ENCODE assay signal across 8 mouse cellular contexts in the genomic region with DNA sequence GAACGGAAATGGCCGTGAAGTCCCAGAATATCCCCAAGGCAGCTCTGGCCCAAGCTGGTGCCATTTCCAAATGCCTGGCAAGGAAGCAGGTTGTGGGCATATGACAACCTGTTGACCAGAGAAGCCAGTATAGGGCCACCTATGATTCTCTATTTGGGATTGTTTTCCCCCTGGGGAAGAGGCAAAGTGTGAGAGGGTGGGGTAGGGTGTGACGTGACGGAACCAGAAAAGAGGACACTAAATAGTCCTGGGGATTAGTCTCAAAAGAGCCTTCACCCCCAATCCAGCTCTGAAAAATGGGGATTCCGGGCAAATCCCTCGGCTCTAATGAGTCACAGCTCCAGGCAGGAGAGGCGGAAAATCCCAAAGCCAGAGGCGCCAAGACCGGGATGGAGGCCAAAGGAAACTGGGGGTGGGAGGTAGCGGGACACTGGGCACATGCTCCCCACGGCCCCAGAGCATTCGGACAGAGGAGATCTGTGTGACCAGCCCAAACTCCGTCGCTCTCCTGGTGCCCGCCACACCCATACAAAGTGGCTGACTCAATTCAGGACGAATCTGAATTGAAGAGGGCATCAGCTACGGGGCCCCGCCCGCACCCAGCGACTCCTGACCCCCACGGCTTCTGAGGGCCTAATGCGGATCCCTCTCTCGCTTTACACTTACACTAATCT. TPM values are rescaled to one million over a fixed set of nuclear protein-coding genes. Genes with fewer than 3 reads are reported as not detected.
DNase-seq lines count a peak whose midpoint lies in the region; ATAC-seq and TF ChIP-seq lines count a peak whose summit lies in the region.

No protein-coding gene starts in this region.

- DNase-seq in spleen, adult 2 months (ENCODE audit: low read depth in 1 of 2, low spot score in 2 of 2), result no peak
- DNase-seq in spleen, postnatal 4 days (ENCODE audit: low spot score in 2 of 2), result no peak
- DNase-seq in forebrain, postnatal 0 days, result peak; percentile 46
- no peak for DNase-seq in spleen, adult 18-20 months
- no peak for DNase-seq in spleen, postnatal 10 days (ENCODE audit: low spot score in 2 of 2)

- H3K9ac ChIP-seq in forebrain, postnatal 0 days, result no peak overlapping the region
- H3K9ac ChIP-seq in hindbrain, embryonic 13.5 days, result 0 out of 2 replicates have a peak overlapping the region, but pooled peaks have one; percentile 19
- no peak overlapping the region for H3K9ac ChIP-seq in liver, embryonic 12.5 days
- no peak overlapping the region for H3K9ac ChIP-seq in neural tube, embryonic 14.5 days (replicated peaks; ENCODE audit: low read depth, low read length)

- no peak for TF ChIP-seq POLR2A in spleen, adult 2 months (IDR thresholded peaks at IDR 0.05; ENCODE audit: low read depth, low read length)

- H3K4me1 ChIP-seq in spleen, adult 2 months (ENCODE audit: control insufficient read depth, insufficient read depth, insufficient read length), result peaks cover 10% of the 10 kb centered on the region
- no peaks in the 10 kb centered on the region for H3K4me1 ChIP-seq in forebrain, postnatal 0 days (ENCODE audit: insufficient read depth)
- H3K4me1 ChIP-seq in hindbrain, embryonic 13.5 days (replicated peaks), result peaks cover 57% of the 10 kb centered on the region
- peaks cover 69% of the 10 kb centered on the region for H3K4me1 ChIP-seq in liver, embryonic 12.5 days
- peaks cover 7% of the 10 kb centered on the region for H3K4me1 ChIP-seq in neural tube, embryonic 14.5 days (ENCODE audit: control insufficient read depth, insufficient read depth, low read length)

- ATAC-seq in forebrain, postnatal 0 days, result peak; percentile 28; the same call in 1 of the 2 replicates
- no peak for ATAC-seq in hindbrain, embryonic 13.5 days (ENCODE audit: low FRiP score)
- no peak for ATAC-seq in liver, embryonic 12.5 days
- ATAC-seq in neural tube, embryonic 14.5 days (ENCODE audit: low read depth), result no peak

- peak overlapping the region; percentile 55; the same call in 1 of the 2 replicates for H3K4me3 ChIP-seq in spleen, adult 2 months (ENCODE audit: extremely low read depth, insufficient read depth, insufficient read length)
- peak overlapping the region; percentile 32 for H3K4me3 ChIP-seq in forebrain, postnatal 0 days (ENCODE audit: low read depth, low read length)
- peak overlapping the region; percentile 40; the same call in 1 of the 2 replicates for H3K4me3 ChIP-seq in hindbrain, embryonic 13.5 days
- H3K4me3 ChIP-seq in liver, embryonic 12.5 days, result peak overlapping the region; percentile 47
- no peak overlapping the region for H3K4me3 ChIP-seq in neural tube, embryonic 14.5 days (ENCODE audit: low read depth, low read length)

- H3K4me2 ChIP-seq in forebrain, postnatal 0 days (ENCODE audit: low read depth), result peak overlapping the region; percentile 56
- peak overlapping the region; percentile 57 for H3K4me2 ChIP-seq in hindbrain, embryonic 13.5 days
- H3K4me2 ChIP-seq in liver, embryonic 12.5 days, result peak overlapping the region; percentile 68
- peak overlapping the region; percentile 45; the same call in 1 of the 2 replicates for H3K4me2 ChIP-seq in neural tube, embryonic 14.5 days (ENCODE audit: low read depth, low read length)

- H3K36me3 ChIP-seq in spleen, adult 2 months (ENCODE audit: control insufficient read depth, insufficient read depth, low read length), result no peaks in the 10 kb centered on the region
- no peaks in the 10 kb centered on the region for H3K36me3 ChIP-seq in forebrain, postnatal 0 days (ENCODE audit: insufficient read depth)
- no peaks in the 10 kb centered on the region for H3K36me3 ChIP-seq in hindbrain, embryonic 13.5 days
- no peaks in the 10 kb centered on the region for H3K36me3 ChIP-seq in liver, embryonic 12.5 days
- no peaks in the 10 kb centered on the region for H3K36me3 ChIP-seq in neural tube, embryonic 14.5 days (ENCODE audit: control insufficient read depth, insufficient read depth, low read length)

- peak overlapping the region; percentile 10; the same call in 1 of the 2 replicates for H3K27ac ChIP-seq in spleen, adult 2 months (ENCODE audit: insufficient read depth, low read length)
- H3K27ac ChIP-seq in forebrain, postnatal 0 days (ENCODE audit: low read depth, low read length), result no peak overlapping the region
- H3K27ac ChIP-seq in hindbrain, embryonic 13.5 days, result no peak overlapping the region
- H3K27ac ChIP-seq in liver, embryonic 12.5 days, result no peak overlapping the region
- no peak overlapping the region for H3K27ac ChIP-seq in neural tube, embryonic 14.5 days (ENCODE audit: low read depth, low read length)

- H3K27me3 ChIP-seq in spleen, adult 2 months (ENCODE audit: control insufficient read depth, insufficient read depth, low read length), result peaks cover 9% of the 10 kb centered on the region
- peaks cover 42% of the 10 kb centered on the region for H3K27me3 ChIP-seq in forebrain, postnatal 0 days (ENCODE audit: insufficient read depth, low read length)
- H3K27me3 ChIP-seq in hindbrain, embryonic 13.5 days, result peaks cover 70% of the 10 kb centered on the region
- peaks cover 68% of the 10 kb centered on the region for H3K27me3 ChIP-seq in liver, embryonic 12.5 days (replicated peaks)
- H3K27me3 ChIP-seq in neural tube, embryonic 14.5 days (ENCODE audit: control insufficient read depth, insufficient read depth, low read length), result peaks cover 43% of the 10 kb centered on the region

- no peak for TF ChIP-seq CTCF in spleen, adult 2 months (IDR thresholded peaks at IDR 0.05; ENCODE audit: extremely low read depth, insufficient read depth, insufficient read length, insufficient replicate concordance)
- no peak for TF ChIP-seq CTCF in forebrain, postnatal 0 days (IDR thresholded peaks at IDR 0.05; ENCODE audit: low read depth)

- 52% methylated on average over 23 of the region's 23 CpGs for WGBS in spleen, adult 2 months
- 4% methylated on average over 23 of the region's 23 CpGs for WGBS in forebrain, postnatal 0 days
- WGBS in hindbrain, embryonic 13.5 days, result 5% methylated on average over 23 of the region's 23 CpGs
- 20% methylated on average over 23 of the region's 23 CpGs for WGBS in liver, embryonic 12.5 days (ENCODE audit: insufficient replicate concordance)
- WGBS in neural tube, embryonic 14.5 days, result 4% methylated on average over 23 of the region's 23 CpGs

- no peaks in the 10 kb centered on the region for H3K9me3 ChIP-seq in forebrain, postnatal 0 days (ENCODE audit: low read length)
- H3K9me3 ChIP-seq in hindbrain, embryonic 13.5 days, result no peaks in the 10 kb centered on the region
- H3K9me3 ChIP-seq in liver, embryonic 12.5 days (replicated peaks), result no peaks in the 10 kb centered on the region
- H3K9me3 ChIP-seq in neural tube, embryonic 14.5 days (ENCODE audit: control insufficient read depth, low read length), result no peaks in the 10 kb centered on the region

RNA-seq across cellular contexts. Expression of gene Trim47, which starts 18.4 kb away (rescaled TPM):
- 19.4 and 26.1 TPM in 2 replicates for polyA plus RNA-seq in spleen, adult 2 months (2012; rRNA removed)
- total RNA-seq in forebrain, postnatal 0 days (2014; rRNA removed), result 10.5 and 13.0 TPM in 2 replicates
- polyA plus RNA-seq in forebrain, postnatal 0 days (2015; fragmentation: Nextera tagmentation; extraction: Ambion mirVana), result 6.6 and 7.8 TPM in 2 replicates
- polyA plus RNA-seq in hindbrain, embryonic 13.5 days (2015; fragmentation: Nextera tagmentation; extraction: Ambion mirVana), result 3.9 and 4.5 TPM in 2 replicates
- polyA plus RNA-seq in liver, embryonic 12.5 days (2016; fragmentation: Nextera tagmentation; extraction: Ambion mirVana), result 6.2 TPM in 2 replicates
- polyA plus RNA-seq in neural tube, embryonic 14.5 days (2014; fragmentation: Nextera tagmentation; extraction: Ambion mirVana), result 3.5 and 4.0 TPM in 2 replicates

RNA-seq across cellular contexts. Expression of gene Wbp2, which starts 21.8 kb away (rescaled TPM):
- polyA plus RNA-seq in spleen, adult 2 months (2012; rRNA removed), result 135 and 162 TPM in 2 replicates
- total RNA-seq in forebrain, postnatal 0 days (2014; rRNA removed), result 94.7 and 130 TPM in 2 replicates
- polyA plus RNA-seq in forebrain, postnatal 0 days (2015; fragmentation: Nextera tagmentation; extraction: Ambion mirVana), result 281 and 287 TPM in 2 replicates
- polyA plus RNA-seq in hindbrain, embryonic 13.5 days (2015; fragmentation: Nextera tagmentation; extraction: Ambion mirVana), result 129 and 133 TPM in 2 replicates
- 76.4 and 77.8 TPM in 2 replicates for polyA plus RNA-seq in liver, embryonic 12.5 days (2016; fragmentation: Nextera tagmentation; extraction: Ambion mirVana)
- 161 and 177 TPM in 2 replicates for polyA plus RNA-seq in neural tube, embryonic 14.5 days (2014; fragmentation: Nextera tagmentation; extraction: Ambion mirVana)

RNA-seq across cellular contexts. Expression of gene Trim65, which starts 22.3 kb away (rescaled TPM):
- 23.7 and 26.0 TPM in 2 replicates for polyA plus RNA-seq in spleen, adult 2 months (2012; rRNA removed)
- 4.2 and 5.0 TPM in 2 replicates for total RNA-seq in forebrain, postnatal 0 days (2014; rRNA removed)
- polyA plus RNA-seq in forebrain, postnatal 0 days (2015; fragmentation: Nextera tagmentation; extraction: Ambion mirVana), result 1.2 and 1.9 TPM in 2 replicates
- polyA plus RNA-seq in hindbrain, embryonic 13.5 days (2015; fragmentation: Nextera tagmentation; extraction: Ambion mirVana), result 1.9 and 2.3 TPM in 2 replicates
- polyA plus RNA-seq in liver, embryonic 12.5 days (2016; fragmentation: Nextera tagmentation; extraction: Ambion mirVana), result 1.7 and 2.0 TPM in 2 replicates
- polyA plus RNA-seq in neural tube, embryonic 14.5 days (2014; fragmentation: Nextera tagmentation; extraction: Ambion mirVana), result 3.1 TPM in 2 replicates

RNA-seq across cellular contexts. Expression of gene Mrpl38, which starts 30.1 kb away (rescaled TPM):
- 37.3 and 40.3 TPM in 2 replicates for polyA plus RNA-seq in spleen, adult 2 months (2012; rRNA removed)
- 56.7 and 67.8 TPM in 2 replicates for total RNA-seq in forebrain, postnatal 0 days (2014; rRNA removed)
- polyA plus RNA-seq in forebrain, postnatal 0 days (2015; fragmentation: Nextera tagmentation; extraction: Ambion mirVana), result 60.7 and 63.6 TPM in 2 replicates
- 76.4 and 78.2 TPM in 2 replicates for polyA plus RNA-seq in hindbrain, embryonic 13.5 days (2015; fragmentation: Nextera tagmentation; extraction: Ambion mirVana)
- polyA plus RNA-seq in liver, embryonic 12.5 days (2016; fragmentation: Nextera tagmentation; extraction: Ambion mirVana), result 76.7 and 81.5 TPM in 2 replicates
- polyA plus RNA-seq in neural tube, embryonic 14.5 days (2014; fragmentation: Nextera tagmentation; extraction: Ambion mirVana), result 81.5 and 91.0 TPM in 2 replicates

RNA-seq across cellular contexts. Expression of gene Unc13d, which starts 30.8 kb away (rescaled TPM):
- polyA plus RNA-seq in spleen, adult 2 months (2012; rRNA removed), result 49.4 and 65.0 TPM in 2 replicates
- 0.46 and 0.86 TPM in 2 replicates for total RNA-seq in forebrain, postnatal 0 days (2014; rRNA removed)
- 0.29 and 0.58 TPM in 2 replicates for polyA plus RNA-seq in forebrain, postnatal 0 days (2015; fragmentation: Nextera tagmentation; extraction: Ambion mirVana)
- 1.5 and 2.0 TPM in 2 replicates for polyA plus RNA-seq in hindbrain, embryonic 13.5 days (2015; fragmentation: Nextera tagmentation; extraction: Ambion mirVana)
- 48.9 and 50.1 TPM in 2 replicates for polyA plus RNA-seq in liver, embryonic 12.5 days (2016; fragmentation: Nextera tagmentation; extraction: Ambion mirVana)
- polyA plus RNA-seq in neural tube, embryonic 14.5 days (2014; fragmentation: Nextera tagmentation; extraction: Ambion mirVana), result 0.88 and 0.98 TPM in 2 replicates
